ENCODE assay signal across 8 mouse cellular contexts in the genomic region with DNA sequence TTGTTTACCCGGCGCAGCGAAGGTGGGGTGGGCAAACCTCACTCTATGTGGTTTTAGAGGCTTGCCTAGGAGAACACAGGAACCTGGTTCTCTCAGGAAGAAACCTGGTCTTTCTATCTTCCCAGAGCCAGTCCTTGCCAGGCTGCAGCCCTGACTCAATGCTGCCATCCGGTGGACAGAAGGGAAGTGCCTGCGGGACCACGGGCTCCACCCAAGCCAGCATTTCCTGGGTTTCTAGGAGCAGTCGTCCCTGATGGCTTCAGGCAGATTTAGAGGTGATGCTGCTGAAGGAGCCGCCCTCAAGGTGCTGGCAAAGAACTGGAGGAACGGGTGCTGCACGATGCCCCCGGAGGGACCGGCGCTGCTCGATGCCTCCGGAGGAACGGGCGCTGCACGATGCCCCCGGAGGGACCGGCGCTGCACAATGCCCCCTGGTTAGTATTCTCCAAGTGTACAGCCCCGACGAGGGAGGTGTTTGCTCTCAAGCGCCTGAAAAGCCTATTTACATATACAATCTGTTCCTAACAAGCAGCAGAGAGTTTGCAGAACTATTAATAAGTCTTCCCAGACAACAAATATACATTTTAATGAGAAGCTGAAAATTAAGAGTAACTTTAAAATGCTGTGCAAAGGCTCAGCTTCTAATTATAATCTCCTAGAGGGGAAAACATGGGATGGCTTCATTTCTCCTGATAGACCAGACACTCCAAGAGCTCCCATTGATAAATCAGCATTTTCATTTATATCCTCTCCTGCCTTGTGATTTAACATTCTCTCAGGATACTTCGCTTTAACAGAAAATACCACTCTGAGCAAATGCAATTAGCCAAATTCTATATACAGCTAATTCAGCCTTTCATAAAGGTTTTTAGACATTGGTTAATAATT. TPM values are rescaled to one million over a fixed set of nuclear protein-coding genes. Genes with fewer than 3 reads are reported as not detected.
DNase-seq lines count a peak whose midpoint lies in the region; ATAC-seq and TF ChIP-seq lines count a peak whose summit lies in the region.

No protein-coding gene starts in this region.

- H3K4me3 ChIP-seq in MEL (ENCODE audit: control insufficient read depth in 1 of 2, insufficient read depth in 1 of 2, low read depth in 2 of 2, low read length in 2 of 2) = no peak overlapping the region
- H3K4me3 ChIP-seq in hindbrain, embryonic 12.5 days = peak overlapping the region; percentile 49

- H3K79me2 ChIP-seq in MEL (ENCODE audit: control insufficient read depth, insufficient read depth, low read length, poor library complexity) = no peaks in the 10 kb centered on the region

- WGBS in hindbrain, embryonic 12.5 days = 4% methylated on average over 25 of the region's 25 CpGs

- DNase-seq in MEL (ENCODE audit: low read depth, low spot score) = peak; percentile 77
- peak; percentile 88 for DNase-seq in cerebellum, adult 9-10 months
- DNase-seq in frontal cortex, postnatal 10 days (ENCODE audit: low spot score in 2 of 2) = peak; percentile 78 to 89
- DNase-seq in layer of hippocampus, postnatal 10 days (ENCODE audit: low spot score in 2 of 2) = peak; percentile 97
- peak; percentile 91 for DNase-seq in lung, postnatal 10 days
- peak; percentile 46 for DNase-seq in retina, adult 2 months (ENCODE audit: low read depth, low spot score)
- peak; percentile 85 for DNase-seq in thymus, postnatal 25 days

- TF ChIP-seq EP300 in MEL (IDR thresholded peaks at IDR 0.05; ENCODE audit: low read depth in 1 of 2, low read length in 2 of 2) = no peak

- peak overlapping the region; percentile 67 for H3K4me2 ChIP-seq in hindbrain, embryonic 12.5 days (replicated peaks)

- no peak for TF ChIP-seq POLR2A in MEL (IDR thresholded peaks at IDR 0.05; ENCODE audit: control insufficient read depth in 1 of 2, insufficient read depth in 1 of 2, low read depth in 1 of 2, low read length in 2 of 2, poor library complexity in 1 of 2)

- H3K36me3 ChIP-seq in MEL (ENCODE audit: control insufficient read depth in 1 of 2, insufficient read depth in 2 of 2, low read length in 2 of 2) = no peaks in the 10 kb centered on the region
- H3K36me3 ChIP-seq in hindbrain, embryonic 12.5 days = no peaks in the 10 kb centered on the region

- H3K9me3 ChIP-seq in MEL (replicated peaks; ENCODE audit: insufficient read depth, low read length) = no peaks in the 10 kb centered on the region
- 0 out of 2 replicates have a peak, but pooled peaks cover 4% of the 10 kb centered on the region for H3K9me3 ChIP-seq in hindbrain, embryonic 12.5 days (replicated peaks)

- peak; percentile 93 for ATAC-seq in hindbrain, embryonic 12.5 days (ENCODE audit: low FRiP score)

- TF ChIP-seq CTCF in MEL (IDR thresholded peaks at IDR 0.05 in 2 of 3, conservative IDR thresholded peaks at IDR 0.05 in 1 of 3; ENCODE audit: control insufficient read depth in 1 of 3, insufficient read depth in 1 of 3, low read depth in 2 of 3, low read length in 3 of 3, poor library complexity in 1 of 3, severe bottlenecking in 1 of 3) = peak; percentile 97 to 99 (median 98)

- no peak overlapping the region for H3K27ac ChIP-seq in MEL (ENCODE audit: control insufficient read depth, low read depth, low read length)
- H3K27ac ChIP-seq in hindbrain, embryonic 12.5 days = peak overlapping the region; percentile 80

- no peak overlapping the region for H3K9ac ChIP-seq in MEL (ENCODE audit: control insufficient read depth, low read depth, low read length, poor library complexity, severe bottlenecking)
- peak overlapping the region; percentile 86 for H3K9ac ChIP-seq in hindbrain, embryonic 12.5 days

- H3K27me3 ChIP-seq in MEL (ENCODE audit: control insufficient read depth in 1 of 2, insufficient read depth in 2 of 2, low read length in 2 of 2) = peaks cover 5 to 9% of the 10 kb centered on the region in 2 experiments
- H3K27me3 ChIP-seq in hindbrain, embryonic 12.5 days = no peaks in the 10 kb centered on the region

- peaks cover 0 to 4% of the 10 kb centered on the region in 2 experiments; a peak in 2 of 4 replicates for H3K4me1 ChIP-seq in MEL (ENCODE audit: control insufficient read depth in 1 of 2, insufficient read depth in 2 of 2, low read length in 2 of 2)
- peaks cover 16% of the 10 kb centered on the region for H3K4me1 ChIP-seq in hindbrain, embryonic 12.5 days

- TF ChIP-seq RAD21 in MEL (IDR thresholded peaks at IDR 0.05; ENCODE audit: low read depth, low read length) = peak; percentile 95

TF ChIP-seq in MEL, 35 proteins besides CTCF, POLR2A, EP300 and RAD21:
- TF ChIP-seq ELF1 (IDR thresholded peaks at IDR 0.05; ENCODE audit: low read depth, low read length) = peak; percentile 35; the same call in 1 of the 2 replicates
- TF ChIP-seq MEF2A (IDR thresholded peaks at IDR 0.05; ENCODE audit: extremely low read depth, insufficient replicate concordance, low read depth, low read length, poor library complexity, severe bottlenecking) = no peak
- peak; percentile 98 for TF ChIP-seq SMC3 (IDR thresholded peaks at IDR 0.05; ENCODE audit: low read depth, low read length)
- TF ChIP-seq KAT2A (conservative IDR thresholded peaks at IDR 0.05; ENCODE audit: low read depth, low read length) = no peak
- peak; percentile 90 for TF ChIP-seq ZC3H11A (IDR thresholded peaks at IDR 0.05; ENCODE audit: low read depth, low read length)
- TF ChIP-seq TCF12 (IDR thresholded peaks at IDR 0.05; ENCODE audit: low read depth, low read length) = 0 out of 2 replicates have a peak, but pooled peaks have one; percentile 2

RNA-seq across cellular contexts. Expression of gene Adar, which starts 25.9 kb away (rescaled TPM):
- 26.1 and 26.7 TPM in 2 replicates for total RNA-seq in MEL (2012; rRNA removed)
- polyA plus RNA-seq in MEL (2012; ENCODE audit: insufficient read depth in 1 of 2, insufficient read length in 2 of 2, low read depth in 1 of 2, low replicate concordance in 2 of 2, missing spikeins in 1 of 2) = 100 to 1,000 TPM in 1 of 2 experiments, 10 to 100 TPM in 1; 45.1 to 124 TPM
- polyA plus RNA-seq in hindbrain, embryonic 12.5 days (2016; fragmentation: Nextera tagmentation; extraction: Ambion mirVana) = 23.4 and 24.1 TPM in 2 replicates
- total RNA-seq in layer of hippocampus, postnatal 10 days (2021) = 10 to 100 TPM; 82.7 to 85.8 TPM

Comparison
In these comparisons a context has a peak if more than half of its experiments do, and no peak if none do; other contexts are left out.
1. DNase-seq: peak in every context shown above with its lines; median percentile 97 in layer of hippocampus, postnatal 10 days; 91 in lung, postnatal 10 days; 88 in cerebellum, adult 9-10 months; 85 in thymus, postnatal 25 days; 84 in frontal cortex, postnatal 10 days; 77 in MEL; 46 in retina, adult 2 months.